Mouse (Mus musculus): ENCODE measurements around the gene Cemip2. TPM values are rescaled to one million over a fixed set of nuclear protein-coding genes. Genes with fewer than 3 reads are reported as not detected.
A peak's percentile ranks its signal among the peaks of the same experiment; 100 is the strongest.

Gene Cemip2
- total and polyA plus RNA-seq, 3 experiments = 2.5 to 10.9 (median 7.7) TPM

- TF ChIP-seq CTCF (IDR thresholded peaks at IDR 0.05; ENCODE audit: low read depth, low read length) = no peak
- no peak for TF ChIP-seq TAL1 (conservative IDR thresholded peaks at IDR 0.05; ENCODE audit: low read depth, low read length)
- TF ChIP-seq POLR2AphosphoS5 (IDR thresholded peaks at IDR 0.05; ENCODE audit: insufficient replicate concordance, low read depth, low read length) = no peak
- no peak for TF ChIP-seq GATA1 (IDR thresholded peaks at IDR 0.05; ENCODE audit: borderline replicate concordance, low read length)
- TF ChIP-seq GATA2 (IDR thresholded peaks at IDR 0.05; ENCODE audit: borderline replicate concordance, low read depth, low read length) = no peak
- Histone ChIP-seq H3K4me3 (ENCODE audit: low read depth, low read length) (no peak overlapping the region), H3K4me1 (ENCODE audit: insufficient read depth, low read depth, low read length) (no peaks in the 10 kb centered on the region), H3K36me3 (replicated peaks) (no peaks in the 10 kb centered on the region), H3K27me3 (ENCODE audit: insufficient read depth, low read length) (peaks cover 4% of the 10 kb centered on the region), H3K9me3 (replicated peaks) (no peaks in the 10 kb centered on the region)
- DNase-seq (ENCODE audit: low spot score) (no peak), ATAC-seq (ENCODE audit: extremely low read depth, insufficient number of reproducible peaks, low FRiP score, poor library complexity, severe bottlenecking) (no peak)
Measured at GRCm38 (mm10) chr19:21737881-21738590, 40.1 kb upstream of the Cemip2 start.

- Histone ChIP-seq H3K36me3 (replicated peaks) (no peaks in the 10 kb centered on the region), H3K9me3 (replicated peaks) (no peaks in the 10 kb centered on the region), H3K4me3 (ENCODE audit: low read depth, low read length) (no peak overlapping the region), H3K4me1 (ENCODE audit: insufficient read depth, low read depth, low read length) (no peaks in the 10 kb centered on the region), H3K27me3 (ENCODE audit: insufficient read depth, low read length) (peaks cover 4% of the 10 kb centered on the region)
- ATAC-seq (ENCODE audit: extremely low read depth, insufficient number of reproducible peaks, low FRiP score, poor library complexity, severe bottlenecking) (no peak), DNase-seq (ENCODE audit: low spot score) (no peak)
- TF ChIP-seq TAL1 (conservative IDR thresholded peaks at IDR 0.05; ENCODE audit: low read depth, low read length) = no peak
- no peak for TF ChIP-seq POLR2AphosphoS5 (IDR thresholded peaks at IDR 0.05; ENCODE audit: insufficient replicate concordance, low read depth, low read length)
- TF ChIP-seq CTCF (IDR thresholded peaks at IDR 0.05; ENCODE audit: low read depth, low read length) = no peak
- TF ChIP-seq GATA2 (IDR thresholded peaks at IDR 0.05; ENCODE audit: borderline replicate concordance, low read depth, low read length) = no peak
- TF ChIP-seq GATA1 (IDR thresholded peaks at IDR 0.05; ENCODE audit: borderline replicate concordance, low read length) = no peak
Measured at GRCm38 (mm10) chr19:21738591-21739280, 39.4 kb upstream of the Cemip2 start.

GRCm38 (mm10) chr19:21742138-21742537, 36.0 kb upstream of the Cemip2 start:
- H3K9me3 ChIP-seq (replicated peaks) = no peaks in the 10 kb centered on the region
- H3K27me3 ChIP-seq (ENCODE audit: insufficient read depth, low read length) = peaks cover 4% of the 10 kb centered on the region
- TF ChIP-seq GATA1 (IDR thresholded peaks at IDR 0.05; ENCODE audit: borderline replicate concordance, low read length) (no peak), TAL1 (conservative IDR thresholded peaks at IDR 0.05; ENCODE audit: low read depth, low read length) (no peak), GATA2 (IDR thresholded peaks at IDR 0.05; ENCODE audit: borderline replicate concordance, low read depth, low read length) (no peak), CTCF (IDR thresholded peaks at IDR 0.05; ENCODE audit: low read depth, low read length) (no peak), POLR2AphosphoS5 (IDR thresholded peaks at IDR 0.05; ENCODE audit: insufficient replicate concordance, low read depth, low read length) (no peak)
- H3K36me3 ChIP-seq (replicated peaks) = no peaks in the 10 kb centered on the region
- H3K4me3 ChIP-seq (ENCODE audit: low read depth, low read length) = no peak overlapping the region
- H3K4me1 ChIP-seq (ENCODE audit: insufficient read depth, low read depth, low read length) = no peaks in the 10 kb centered on the region
- ATAC-seq (ENCODE audit: extremely low read depth, insufficient number of reproducible peaks, low FRiP score, poor library complexity, severe bottlenecking) (no peak), DNase-seq (ENCODE audit: low spot score) (no peak)

GRCm38 (mm10) chr19:21745586-21745985, 32.6 kb upstream of the Cemip2 start:
- no peak for DNase-seq (ENCODE audit: low spot score)
- Histone ChIP-seq H3K36me3 (replicated peaks) (no peaks in the 10 kb centered on the region), H3K4me3 (ENCODE audit: low read depth, low read length) (no peak overlapping the region), H3K4me1 (ENCODE audit: insufficient read depth, low read depth, low read length) (no peaks in the 10 kb centered on the region), H3K27me3 (ENCODE audit: insufficient read depth, low read length) (peaks cover 4% of the 10 kb centered on the region), H3K9me3 (replicated peaks) (no peaks in the 10 kb centered on the region)
- no peak for ATAC-seq (ENCODE audit: extremely low read depth, insufficient number of reproducible peaks, low FRiP score, poor library complexity, severe bottlenecking)
- TF ChIP-seq GATA2 (IDR thresholded peaks at IDR 0.05; ENCODE audit: borderline replicate concordance, low read depth, low read length) (no peak), GATA1 (IDR thresholded peaks at IDR 0.05; ENCODE audit: borderline replicate concordance, low read length) (no peak), CTCF (IDR thresholded peaks at IDR 0.05; ENCODE audit: low read depth, low read length) (no peak), POLR2AphosphoS5 (IDR thresholded peaks at IDR 0.05; ENCODE audit: insufficient replicate concordance, low read depth, low read length) (no peak), TAL1 (conservative IDR thresholded peaks at IDR 0.05; ENCODE audit: low read depth, low read length) (no peak)

GRCm38 (mm10) chr19:21747356-21747755, 30.8 kb upstream of the Cemip2 start:
- TF ChIP-seq CTCF (IDR thresholded peaks at IDR 0.05; ENCODE audit: low read depth, low read length) (peak; percentile 96), TAL1 (conservative IDR thresholded peaks at IDR 0.05; ENCODE audit: low read depth, low read length) (no peak), GATA2 (IDR thresholded peaks at IDR 0.05; ENCODE audit: borderline replicate concordance, low read depth, low read length) (no peak)
- H3K4me1 ChIP-seq (ENCODE audit: insufficient read depth, low read depth, low read length) = no peaks in the 10 kb centered on the region

GRCm38 (mm10) chr19:21750154-21750553, 28.0 kb upstream of the Cemip2 start:
- TF ChIP-seq TAL1 (conservative IDR thresholded peaks at IDR 0.05; ENCODE audit: low read depth, low read length) (no peak), POLR2AphosphoS5 (IDR thresholded peaks at IDR 0.05; ENCODE audit: insufficient replicate concordance, low read depth, low read length) (no peak), GATA2 (IDR thresholded peaks at IDR 0.05; ENCODE audit: borderline replicate concordance, low read depth, low read length) (no peak), GATA1 (IDR thresholded peaks at IDR 0.05; ENCODE audit: borderline replicate concordance, low read length) (no peak), CTCF (IDR thresholded peaks at IDR 0.05; ENCODE audit: low read depth, low read length) (no peak)
- H3K4me3 ChIP-seq (ENCODE audit: low read depth, low read length) = no peak overlapping the region
- H3K4me1 ChIP-seq (ENCODE audit: insufficient read depth, low read depth, low read length) = no peaks in the 10 kb centered on the region
- no peak for ATAC-seq (ENCODE audit: extremely low read depth, insufficient number of reproducible peaks, low FRiP score, poor library complexity, severe bottlenecking)
- H3K27me3 ChIP-seq (ENCODE audit: insufficient read depth, low read length) = peaks cover under 1% of the 10 kb centered on the region; the same call in 1 of the 2 replicates
- DNase-seq (ENCODE audit: low spot score) = no peak
- no peaks in the 10 kb centered on the region for H3K9me3 ChIP-seq (replicated peaks)
- H3K36me3 ChIP-seq (replicated peaks) = no peaks in the 10 kb centered on the region

More at GRCm38 (mm10) chr19:21747356-21747755, 30.8 kb upstream of the Cemip2 start:
- no peaks in the 10 kb centered on the region for H3K36me3 ChIP-seq (replicated peaks)
- no peak for ATAC-seq (ENCODE audit: extremely low read depth, insufficient number of reproducible peaks, low FRiP score, poor library complexity, severe bottlenecking)
- H3K4me3 ChIP-seq (ENCODE audit: low read depth, low read length) = no peak overlapping the region
- no peaks in the 10 kb centered on the region for H3K9me3 ChIP-seq (replicated peaks)
- peak; percentile 8 for DNase-seq (ENCODE audit: low spot score)
- H3K27me3 ChIP-seq (ENCODE audit: insufficient read depth, low read length) = no peaks in the 10 kb centered on the region
